Mouse (Mus musculus) erythroblast, embryonic 14.5 days (primary cell): ENCODE results near the gene Morn4. TPM values are rescaled to one million over a fixed set of nuclear protein-coding genes. Genes with fewer than 3 reads are reported as not detected.

Experiments
- H3K27me3 ChIP-seq: 2 replicates; pipeline ENCODE4 v1.6.1; 2012; ENCODE audit warnings: inconsistent platforms; ENCODE audit not compliant: control insufficient read depth
- H3K36me3 ChIP-seq: 2 replicates; pipeline ENCODE4 v1.6.1; 2012; ENCODE audit warnings: mild to moderate bottlenecking, inconsistent platforms; ENCODE audit not compliant: control insufficient read depth
- H3K4me1 ChIP-seq: 2 replicates; pipeline ENCODE4 v1.6.1; 2012; ENCODE audit warnings: inconsistent platforms; ENCODE audit not compliant: control insufficient read depth
- H3K4me3 ChIP-seq: replicated peaks from 2 replicates; pipeline ENCODE3; 2012; ENCODE audit warnings: moderate library complexity, mild to moderate bottlenecking, inconsistent platforms
- H3K9me3 ChIP-seq: 2 replicates; pipeline ENCODE4 v1.6.1; 2012; ENCODE audit warnings: low read length, inconsistent platforms, mixed read lengths; ENCODE audit not compliant: control insufficient read depth
- GATA1 ChIP-seq: IDR thresholded peaks from 2 replicates; pipeline ENCODE4 v1.6.1; 2012; ENCODE audit warnings: low read length, inconsistent platforms, mixed read lengths
- TAL1 ChIP-seq: IDR thresholded peaks from 3 replicates; pipeline ENCODE4 v1.6.1; 2012; ENCODE audit warnings: low read length, inconsistent platforms, mixed read lengths
- polyA plus RNA-seq: library from polyadenylated mRNA; stranded (reverse); fragments of >175 nt; gene quantifications from 2 replicates; pipeline ENCODE4 v1.2.3, GENCODE M21; 2012

Gene Morn4
- polyA plus RNA-seq, 1 experiment = 0.10 TPM

DNA sequence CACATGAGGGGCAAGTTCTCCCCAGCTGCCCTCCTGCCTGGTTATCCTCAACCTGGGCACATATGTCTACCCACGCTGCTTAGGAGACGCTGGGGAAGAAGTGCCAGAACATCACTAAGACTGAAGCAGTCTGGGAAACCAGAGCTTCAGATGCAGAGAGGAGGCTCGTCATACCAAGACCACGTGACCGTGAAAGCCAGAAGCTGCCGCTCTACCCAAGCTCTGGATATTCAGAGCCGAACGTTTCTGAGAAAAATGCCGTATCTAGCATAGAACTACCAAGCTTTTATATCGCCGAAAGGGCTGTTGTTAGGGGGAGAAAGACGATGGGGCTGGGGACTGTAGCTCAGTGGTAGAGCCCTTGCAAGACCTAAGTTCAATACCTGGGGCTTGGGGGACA is 47.8 kb downstream of the Morn4 start:
- no peaks in the 10 kb centered on the region for H3K36me3 ChIP-seq
- no peak overlapping the region for H3K4me3 ChIP-seq
- TF ChIP-seq TAL1 (no peak), GATA1 (no peak)
- H3K27me3 ChIP-seq = peaks cover 3% of the 10 kb centered on the region
- H3K4me1 ChIP-seq = no peaks in the 10 kb centered on the region; the same call in 1 of the 2 replicates
- no peaks in the 10 kb centered on the region for H3K9me3 ChIP-seq

DNA sequence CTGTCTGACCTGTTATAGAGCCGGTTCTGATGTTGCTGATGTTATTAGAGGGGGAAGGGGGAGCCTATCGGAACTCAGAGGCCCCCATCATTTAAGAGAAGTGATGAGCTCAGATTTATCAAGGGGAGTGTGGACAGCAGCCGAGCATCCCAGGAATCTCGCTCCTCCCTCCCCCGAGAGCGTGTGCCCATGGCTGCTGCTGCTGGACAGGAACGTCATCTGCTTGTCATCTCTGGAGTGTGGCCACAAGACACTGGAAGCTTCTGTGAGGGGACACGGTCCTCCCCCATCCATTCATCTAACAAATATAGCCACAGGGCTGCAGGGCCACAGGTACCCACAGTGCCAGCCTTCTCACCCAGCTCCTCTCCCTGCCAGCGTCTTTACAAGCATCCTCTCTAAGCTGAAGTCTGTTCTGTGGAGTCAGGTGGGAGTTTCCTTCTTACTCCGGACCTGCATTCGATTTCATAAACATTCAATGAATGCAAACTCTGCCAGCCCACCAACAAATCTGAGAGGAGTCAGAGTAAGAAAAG is 48.9 kb downstream of the Morn4 start:
- H3K9me3 ChIP-seq = no peaks in the 10 kb centered on the region
- peaks cover 3% of the 10 kb centered on the region for H3K27me3 ChIP-seq
- no peaks in the 10 kb centered on the region; the same call in 1 of the 2 replicates for H3K4me1 ChIP-seq
- no peak for TF ChIP-seq GATA1
- no peak for TF ChIP-seq TAL1
- no peaks in the 10 kb centered on the region for H3K36me3 ChIP-seq
- no peak overlapping the region for H3K4me3 ChIP-seq

GRCm38 (mm10) chr19:42036357-42036756 is 49.8 kb downstream of the Morn4 start:
- no peaks in the 10 kb centered on the region for H3K36me3 ChIP-seq
- no peaks in the 10 kb centered on the region; the same call in 1 of the 2 replicates for H3K4me1 ChIP-seq
- peaks cover 3% of the 10 kb centered on the region for H3K27me3 ChIP-seq
- TF ChIP-seq TAL1 (no peak), GATA1 (no peak)
- H3K9me3 ChIP-seq = no peaks in the 10 kb centered on the region
- no peak overlapping the region for H3K4me3 ChIP-seq

DNA sequence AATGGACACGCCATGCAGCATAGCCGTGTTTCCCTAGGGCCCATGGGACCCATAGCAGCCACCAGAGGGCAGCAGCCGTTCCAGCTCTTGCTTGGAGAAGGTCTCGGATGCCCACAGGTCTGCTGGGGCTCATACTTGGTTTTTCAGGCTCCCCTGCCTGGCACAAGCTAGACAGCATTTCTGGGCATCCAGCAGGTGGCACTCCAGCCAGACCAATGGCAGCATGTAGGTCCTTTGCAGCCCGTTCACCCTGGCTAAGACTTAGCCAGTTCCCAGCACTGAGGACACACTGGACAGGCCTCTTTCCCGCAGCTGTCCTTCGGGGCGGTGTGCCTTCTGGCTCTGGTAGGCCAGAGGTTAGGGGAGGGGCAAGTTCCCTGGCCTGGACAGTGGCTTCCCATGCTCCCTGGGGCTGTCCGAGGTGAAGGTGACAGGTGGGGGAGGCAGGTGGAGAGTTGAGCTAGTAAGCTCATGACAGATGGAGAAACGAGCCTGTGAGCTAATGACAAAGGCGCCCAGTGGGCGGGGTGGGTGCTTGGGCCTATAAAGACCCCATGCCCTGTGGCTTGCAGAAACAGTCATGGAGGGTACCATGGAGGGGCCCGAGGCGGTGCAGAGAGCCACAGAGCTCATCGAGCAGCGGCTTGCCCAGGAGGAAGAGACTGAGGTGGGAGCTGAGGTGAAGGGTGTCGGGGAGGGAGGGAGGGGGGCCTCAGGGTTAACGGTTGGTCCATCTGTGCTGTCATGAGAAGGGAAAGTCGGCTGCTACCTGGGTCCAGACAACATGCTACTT is 50.5 kb downstream of the Morn4 start, which contains the start of gene Ankrd2:
Gene Ankrd2 (plus strand): TSS at position 545 of the 793 bp plus-strand sequence.
- no peaks in the 10 kb centered on the region for H3K9me3 ChIP-seq

GRCm38 (mm10) chr19:42034881-42035455 is 51.2 kb downstream of the Morn4 start:
- no peaks in the 10 kb centered on the region; the same call in 1 of the 2 replicates for H3K27me3 ChIP-seq
- H3K4me1 ChIP-seq = no peaks in the 10 kb centered on the region; the same call in 1 of the 2 replicates
- no peak for TF ChIP-seq TAL1
- TF ChIP-seq GATA1 = no peak

More for the DNA sequence above, 50.5 kb downstream of the Morn4 start, which contains the start of gene Ankrd2:
- TF ChIP-seq GATA1 (no peak), TAL1 (no peak)
- H3K4me1 ChIP-seq = no peaks in the 10 kb centered on the region; the same call in 1 of the 2 replicates
- no peak within 1 kb of the TSS for H3K4me3 ChIP-seq
- H3K27me3 ChIP-seq = peaks cover 3% of the 10 kb centered on the region
- H3K36me3 ChIP-seq = no peaks in the 10 kb centered on the region

GRCm38 (mm10) chr19:42034146-42034775 is 51.9 kb downstream of the Morn4 start:
- Histone ChIP-seq H3K4me1 (no peaks in the 10 kb centered on the region; the same call in 1 of the 2 replicates), H3K9me3 (no peaks in the 10 kb centered on the region), H3K36me3 (no peaks in the 10 kb centered on the region), H3K4me3 (no peak overlapping the region), H3K27me3 (no peaks in the 10 kb centered on the region; the same call in 1 of the 2 replicates)
- TF ChIP-seq TAL1 = no peak
- TF ChIP-seq GATA1 = no peak

More at GRCm38 (mm10) chr19:42034881-42035455, 51.2 kb downstream of the Morn4 start:
- Histone ChIP-seq H3K9me3 (no peaks in the 10 kb centered on the region), H3K4me3 (no peak overlapping the region), H3K36me3 (no peaks in the 10 kb centered on the region)

- TF ChIP-seq GATA1 = no peak
- no peak for TF ChIP-seq TAL1
- H3K36me3 ChIP-seq = no peaks in the 10 kb centered on the region
Observed at GRCm38 (mm10) chr19:42033611-42034010, 52.5 kb downstream of the Morn4 start.

DNA sequence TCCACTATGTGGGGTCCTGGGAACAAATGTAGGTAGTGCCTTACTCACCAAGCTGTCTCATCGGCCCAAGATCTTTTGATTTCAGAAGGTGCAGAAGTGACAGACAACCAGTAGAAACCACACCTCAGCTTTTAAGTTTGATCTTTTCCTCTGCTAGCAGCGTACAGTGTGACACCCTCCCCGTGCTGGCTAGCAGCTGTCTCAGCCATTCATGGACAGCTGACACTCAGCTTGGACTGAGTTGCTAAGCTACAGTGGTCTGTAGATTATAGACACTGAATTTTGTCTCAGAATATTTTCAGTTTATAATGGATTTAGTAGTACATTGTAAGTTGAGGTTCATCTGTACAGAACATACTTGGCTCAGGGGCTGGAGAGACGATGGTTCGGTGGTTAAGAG is 55.0 kb downstream of the Morn4 start:
- H3K36me3 ChIP-seq = no peaks in the 10 kb centered on the region
- no peak overlapping the region for H3K4me3 ChIP-seq
- no peaks in the 10 kb centered on the region for H3K27me3 ChIP-seq
- no peaks in the 10 kb centered on the region for H3K9me3 ChIP-seq
- no peaks in the 10 kb centered on the region; the same call in 1 of the 2 replicates for H3K4me1 ChIP-seq
- no peak for TF ChIP-seq TAL1
- TF ChIP-seq GATA1 = no peak

More at GRCm38 (mm10) chr19:42033611-42034010, 52.5 kb downstream of the Morn4 start:
- Histone ChIP-seq H3K27me3 (no peaks in the 10 kb centered on the region; the same call in 1 of the 2 replicates), H3K4me3 (no peak overlapping the region), H3K4me1 (no peaks in the 10 kb centered on the region; the same call in 1 of the 2 replicates), H3K9me3 (no peaks in the 10 kb centered on the region)
